Mouse (Mus musculus): Measurements from ENCODE around the gene Glrx.

Glrx gene

GRCm38 (mm10) chr13:75891868-75892267, 52.2 kb downstream of the Glrx start:
- DNase-seq (ENCODE audit: low spot score), result no peak

- no peak for DNase-seq (ENCODE audit: low spot score)
Measured at GRCm38 (mm10) chr13:75892291-75892690, 52.6 kb downstream of the Glrx start.

DNA sequence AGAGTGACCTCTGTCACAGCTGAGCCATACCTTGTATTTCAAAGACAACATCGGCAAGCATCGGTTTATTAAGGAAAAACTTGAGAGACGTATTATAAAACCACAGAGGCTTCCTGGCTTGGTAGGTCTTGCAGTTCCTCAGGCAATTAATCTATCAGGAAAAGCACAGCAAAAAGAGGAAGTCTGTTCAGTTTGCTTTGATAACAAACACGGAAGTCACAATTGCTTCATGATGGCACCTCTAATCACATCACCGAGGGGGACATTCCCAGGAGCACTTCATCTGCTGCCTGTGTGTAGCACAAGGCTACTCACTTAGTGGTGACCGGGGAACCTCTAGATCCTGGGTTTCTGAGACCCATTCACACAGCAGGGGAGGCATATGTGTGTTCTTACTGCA, 53.2 kb downstream of the Glrx start:
- DNase-seq (ENCODE audit: low spot score), result no peak

All from ovary, postnatal 14 days (tissue).